Mouse (Mus musculus): ENCODE measurements at regions not wholly inside any gene's neighbourhood (a gene's known extent, or its start where the extent isn't known, plus 50 kb on each side); places are given as distances from the start of the nearest gene placed in this dataset.

DNA sequence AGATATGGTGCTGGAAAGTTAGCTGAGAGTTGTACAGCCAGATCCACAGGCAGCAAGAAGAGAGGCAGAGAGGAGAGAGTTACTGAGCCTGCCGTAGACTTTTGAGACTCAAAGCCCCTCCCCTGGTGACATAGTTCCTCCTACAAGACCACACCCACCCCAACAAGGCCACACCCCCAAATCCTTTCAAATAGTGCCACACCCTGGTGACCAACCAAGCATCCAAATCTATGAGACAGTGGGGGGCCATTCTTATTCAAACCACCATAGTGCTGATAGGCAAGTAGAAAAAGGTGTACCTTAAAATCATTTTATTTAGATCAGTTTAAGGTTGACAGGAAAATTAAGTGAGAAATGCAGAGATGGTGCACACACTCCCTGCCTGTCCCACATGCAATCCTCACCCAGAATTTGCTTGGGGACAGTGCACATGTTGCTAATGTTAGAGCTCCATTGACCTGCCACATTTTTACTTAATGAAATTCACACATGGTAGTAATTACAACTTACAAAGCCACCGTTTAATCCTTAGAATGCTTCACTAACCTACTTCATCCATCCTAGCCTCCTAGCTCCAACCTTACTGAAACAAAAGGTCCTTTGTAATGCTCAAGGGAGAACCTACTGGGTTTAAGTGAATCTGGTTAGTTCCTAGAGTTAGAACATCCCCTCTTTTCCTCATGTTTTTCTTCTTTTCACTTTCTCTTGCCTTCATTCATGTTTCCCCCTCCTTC is 86.5 kb downstream of the Phlda1 start:
- H3K27me3 ChIP-seq (ENCODE audit: control insufficient read depth in 1 of 2, insufficient read depth in 2 of 2, low read length in 2 of 2): no peaks in the 10 kb centered on the region
- no peaks in the 10 kb centered on the region for H3K9me3 ChIP-seq (replicated peaks; ENCODE audit: insufficient read depth, low read length)
- H3K4me1 ChIP-seq (ENCODE audit: control insufficient read depth in 1 of 2, insufficient read depth in 2 of 2, low read length in 2 of 2): peaks cover 5 to 45% of the 10 kb centered on the region in 2 experiments
- H3K36me3 ChIP-seq (ENCODE audit: control insufficient read depth in 1 of 2, insufficient read depth in 2 of 2, low read length in 2 of 2): peaks cover 0 to 27% of the 10 kb centered on the region in 2 experiments; a peak in 2 of 4 replicates
- H3K9ac ChIP-seq (ENCODE audit: control insufficient read depth, low read depth, low read length, poor library complexity, severe bottlenecking): no peak overlapping the region
- H3K79me2 ChIP-seq (ENCODE audit: control insufficient read depth, insufficient read depth, low read length, poor library complexity): no peaks in the 10 kb centered on the region
- no peak for TF ChIP-seq MXI1 (IDR thresholded peaks at IDR 0.05; ENCODE audit: low read depth, low read length)
- no peak for TF ChIP-seq E2F4 (IDR thresholded peaks at IDR 0.05; ENCODE audit: borderline replicate concordance, low read depth, low read length)
- TF ChIP-seq NELFE (IDR thresholded peaks at IDR 0.05; ENCODE audit: low read depth, low read length): no peak
- no peak for TF ChIP-seq RCOR1 (IDR thresholded peaks at IDR 0.05; ENCODE audit: low read depth, low read length)
- TF ChIP-seq POLR2AphosphoS5 (IDR thresholded peaks at IDR 0.05; ENCODE audit: borderline replicate concordance, low read depth, low read length): no peak
- no peak for TF ChIP-seq CTCF (IDR thresholded peaks at IDR 0.05 in 2 of 3, conservative IDR thresholded peaks at IDR 0.05 in 1 of 3; ENCODE audit: control insufficient read depth in 1 of 3, insufficient read depth in 1 of 3, low read depth in 2 of 3, low read length in 3 of 3, poor library complexity in 1 of 3, severe bottlenecking in 1 of 3)
- no peak for TF ChIP-seq BHLHE40 (IDR thresholded peaks at IDR 0.05; ENCODE audit: borderline replicate concordance, low read depth, low read length)
- TF ChIP-seq SIN3A (IDR thresholded peaks at IDR 0.05; ENCODE audit: low read length): no peak
- no peak for TF ChIP-seq TCF12 (IDR thresholded peaks at IDR 0.05; ENCODE audit: low read depth, low read length)
- no peak for TF ChIP-seq JUND (IDR thresholded peaks at IDR 0.05; ENCODE audit: low read depth, low read length)
- no peak for TF ChIP-seq CHD1 (IDR thresholded peaks at IDR 0.05; ENCODE audit: low read depth, low read length)
- no peak for TF ChIP-seq ZC3H11A (IDR thresholded peaks at IDR 0.05; ENCODE audit: low read depth, low read length)
- no peak for TF ChIP-seq ZNF384 (IDR thresholded peaks at IDR 0.05; ENCODE audit: low read depth, low read length)
- TF ChIP-seq MAZ (IDR thresholded peaks at IDR 0.05; ENCODE audit: low read depth, low read length): no peak
- TF ChIP-seq MYB (IDR thresholded peaks at IDR 0.05; ENCODE audit: low read depth, low read length): no peak
- TF ChIP-seq HCFC1 (IDR thresholded peaks at IDR 0.05; ENCODE audit: low read depth, low read length): no peak
- no peak for TF ChIP-seq MYC (IDR thresholded peaks at IDR 0.05; ENCODE audit: low read depth, low read length)
- TF ChIP-seq TAL1 (IDR thresholded peaks at IDR 0.05; ENCODE audit: low read length): no peak
- no peak for TF ChIP-seq NRF1 (IDR thresholded peaks at IDR 0.05; ENCODE audit: insufficient read depth, low read depth, low read length, poor library complexity, severe bottlenecking)
- no peak for TF ChIP-seq SMC3 (IDR thresholded peaks at IDR 0.05; ENCODE audit: low read depth, low read length)
- H3K4me3 ChIP-seq (ENCODE audit: control insufficient read depth in 1 of 2, insufficient read depth in 1 of 2, low read depth in 2 of 2, low read length in 2 of 2): no peak overlapping the region
- DNase-seq (ENCODE audit: low read depth, low spot score): no peak
- no peak overlapping the region; the same call in 1 of the 2 replicates for H3K27ac ChIP-seq (ENCODE audit: control insufficient read depth, low read depth, low read length)

GRCm38 (mm10) chr10:111593280-111593679 is 87.2 kb downstream of the Phlda1 start:
- Histone ChIP-seq H3K27me3 (ENCODE audit: control insufficient read depth in 1 of 2, insufficient read depth in 2 of 2, low read length in 2 of 2) (no peaks in the 10 kb centered on the region), H3K4me3 (ENCODE audit: control insufficient read depth in 1 of 2, insufficient read depth in 1 of 2, low read depth in 2 of 2, low read length in 2 of 2) (no peak overlapping the region), H3K4me1 (ENCODE audit: control insufficient read depth in 1 of 2, insufficient read depth in 2 of 2, low read length in 2 of 2) (peaks cover 5 to 43% of the 10 kb centered on the region in 2 experiments), H3K36me3 (ENCODE audit: control insufficient read depth in 1 of 2, insufficient read depth in 2 of 2, low read length in 2 of 2) (peaks cover 0 to 23% of the 10 kb centered on the region in 2 experiments; a peak in 2 of 4 replicates), H3K9ac (ENCODE audit: control insufficient read depth, low read depth, low read length, poor library complexity, severe bottlenecking) (no peak overlapping the region), H3K9me3 (replicated peaks; ENCODE audit: insufficient read depth, low read length) (no peaks in the 10 kb centered on the region), H3K79me2 (ENCODE audit: control insufficient read depth, insufficient read depth, low read length, poor library complexity) (no peaks in the 10 kb centered on the region), H3K27ac (ENCODE audit: control insufficient read depth, low read depth, low read length) (peak overlapping the region; percentile 83)
- peak; percentile 63 for DNase-seq (ENCODE audit: low read depth, low spot score)
- TF ChIP-seq E2F4 (IDR thresholded peaks at IDR 0.05; ENCODE audit: borderline replicate concordance, low read depth, low read length) (no peak), NELFE (IDR thresholded peaks at IDR 0.05; ENCODE audit: low read depth, low read length) (no peak), MYC (IDR thresholded peaks at IDR 0.05; ENCODE audit: low read depth, low read length) (no peak), CHD2 (IDR thresholded peaks at IDR 0.05; ENCODE audit: low read length) (no peak), KAT2A (conservative IDR thresholded peaks at IDR 0.05; ENCODE audit: low read depth, low read length) (no peak), MAFK (IDR thresholded peaks at IDR 0.05; ENCODE audit: borderline replicate concordance, low read depth, low read length) (no peak), USF1 (IDR thresholded peaks at IDR 0.05; ENCODE audit: low read depth, low read length) (no peak), MAX (IDR thresholded peaks at IDR 0.05; ENCODE audit: low read length) (peak; percentile 33; the same call in 1 of the 2 replicates), HCFC1 (IDR thresholded peaks at IDR 0.05; ENCODE audit: low read depth, low read length) (no peak), MYB (IDR thresholded peaks at IDR 0.05; ENCODE audit: low read depth, low read length) (no peak), ELF1 (IDR thresholded peaks at IDR 0.05; ENCODE audit: low read depth, low read length) (no peak), MEF2A (IDR thresholded peaks at IDR 0.05; ENCODE audit: extremely low read depth, insufficient replicate concordance, low read depth, low read length, poor library complexity, severe bottlenecking) (no peak), POLR2AphosphoS5 (IDR thresholded peaks at IDR 0.05; ENCODE audit: borderline replicate concordance, low read depth, low read length) (no peak), GATA1 (IDR thresholded peaks at IDR 0.05; ENCODE audit: low read depth, low read length) (peak; percentile 75), TAL1 (IDR thresholded peaks at IDR 0.05; ENCODE audit: low read length) (peak; percentile 92), POLR2AphosphoS2 (IDR thresholded peaks at IDR 0.05; ENCODE audit: low read length) (no peak), ZKSCAN1 (IDR thresholded peaks at IDR 0.05; ENCODE audit: low read depth, low read length) (no peak), MAZ (IDR thresholded peaks at IDR 0.05; ENCODE audit: low read depth, low read length) (no peak)

Measured in MEL (cell line).